8 mouse cellular contexts compared by ENCODE assay signal in the genomic region with DNA sequence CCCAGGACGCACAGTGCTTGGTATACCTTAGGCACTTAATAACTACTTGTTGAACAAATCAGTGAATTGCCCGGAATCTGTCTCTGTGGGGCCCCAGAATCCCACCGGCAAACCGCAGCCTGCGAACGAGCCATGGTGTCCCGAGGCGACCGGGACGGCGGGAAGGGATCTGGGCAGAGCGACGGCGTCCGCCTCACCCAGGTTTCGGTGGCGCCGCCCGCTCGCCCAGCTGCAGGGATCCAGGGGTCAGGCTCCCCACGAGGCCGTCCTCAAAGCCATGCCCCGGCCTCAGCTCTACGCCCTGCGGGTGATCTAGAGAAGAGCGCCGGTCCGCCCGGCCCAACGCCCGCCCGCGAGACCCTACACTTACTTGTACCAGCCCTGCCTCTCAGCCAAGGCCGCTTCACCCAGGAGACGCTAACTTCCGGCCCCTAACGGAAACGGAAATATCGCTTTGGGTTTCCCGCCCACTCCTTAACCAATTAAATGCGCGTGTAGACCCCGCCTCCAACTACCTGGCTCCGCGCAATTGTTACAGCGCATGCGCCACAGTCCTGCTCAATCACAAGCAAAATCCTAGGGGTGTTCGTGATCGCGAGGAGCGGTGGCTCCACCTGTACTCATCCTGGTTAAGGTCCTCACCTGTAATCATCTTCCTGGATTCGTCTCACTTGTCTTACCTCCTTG. TPM values are rescaled to one million over a fixed set of nuclear protein-coding genes. Genes with fewer than 3 reads are reported as not detected.
DNase-seq lines count a peak whose midpoint lies in the region; ATAC-seq lines count a peak whose summit lies in the region.

A gene (minus strand): TSS at position 433 of the 687 bp plus-strand sequence.

- no peaks in the 10 kb centered on the region for H3K27me3 ChIP-seq in hindbrain, embryonic 11.5 days (ENCODE audit: control insufficient read depth, insufficient read depth, low read length)

- peaks cover 7% of the 10 kb centered on the region; the same call in 1 of the 2 replicates for H3K4me1 ChIP-seq in hindbrain, embryonic 11.5 days (replicated peaks; ENCODE audit: control insufficient read depth, insufficient read depth, low read length)

- H3K9ac ChIP-seq in hindbrain, embryonic 11.5 days (ENCODE audit: low read depth, low read length), result peak within 1 kb of the TSS; percentile 96

- peak within 1 kb of the TSS; percentile 85 for H3K4me3 ChIP-seq in hindbrain, embryonic 11.5 days (ENCODE audit: low read depth, low read length)

- H3K4me2 ChIP-seq in hindbrain, embryonic 11.5 days (replicated peaks; ENCODE audit: low read depth, low read length), result peak within 1 kb of the TSS; percentile 81

- ATAC-seq in hindbrain, embryonic 11.5 days (ENCODE audit: low FRiP score), result peak; percentile 95

- DNase-seq in Muller cell, postnatal 12 days (ENCODE audit: inconsistent ontology term), result peak; percentile 89
- DNase-seq in cerebellum, adult 9-11 months, result peak; percentile 97
- DNase-seq in frontal cortex, adult 2 months (ENCODE audit: extremely low spot score in 1 of 2, low spot score in 1 of 2), result peak; percentile 94 to 97
- peak; percentile 97 for DNase-seq in hindbrain, embryonic 11.5 days (ENCODE audit: low spot score)
- peak; percentile 92 to 94 for DNase-seq in layer of hippocampus, postnatal 10 days (ENCODE audit: low spot score in 2 of 2)
- DNase-seq in lung, postnatal 10 days, result peak; percentile 96
- DNase-seq in ovary, postnatal 36 days (ENCODE audit: low spot score), result peak; percentile 90
- peak; percentile 95 for DNase-seq in thymus, postnatal 25 days

- WGBS in hindbrain, embryonic 11.5 days, result 0% methylated on average over 51 of the region's 52 CpGs

- H3K36me3 ChIP-seq in hindbrain, embryonic 11.5 days (ENCODE audit: control insufficient read depth, insufficient read depth, low read length), result peaks cover 2% of the 10 kb centered on the region; the same call in 1 of the 2 replicates

- no peaks in the 10 kb centered on the region for H3K9me3 ChIP-seq in hindbrain, embryonic 11.5 days (ENCODE audit: control insufficient read depth, low read length)

- peak within 1 kb of the TSS; percentile 65 for H3K27ac ChIP-seq in hindbrain, embryonic 11.5 days (ENCODE audit: low read depth, low read length)

RNA-seq across cellular contexts. Expression of the gene that starts here (rescaled TPM):
- 107 and 121 TPM in 2 replicates for polyA plus RNA-seq in frontal cortex, adult 2 months (2012; rRNA removed)
- 211 and 213 TPM in 2 replicates for polyA plus RNA-seq in hindbrain, embryonic 11.5 days (2014; fragmentation: Nextera tagmentation; extraction: Ambion mirVana)
- 10 to 100 TPM; 60.4 to 60.7 TPM for total RNA-seq in layer of hippocampus, postnatal 10 days (2021)

Comparison
In these comparisons a context has a peak if more than half of its experiments do, and no peak if none do; other contexts are left out.
1. Peak in every context shown above with its lines: DNase-seq, ATAC-seq, H3K4me3 ChIP-seq and H3K27ac ChIP-seq.